Mouse (Mus musculus) gastrocnemius, adult 18-20 months (tissue): ENCODE results near the gene Polr2e. TPM values are rescaled to one million over a fixed set of nuclear protein-coding genes. Genes with fewer than 3 reads are reported as not detected.

Source experiments
- DNase-seq: peaks from one replicate; pipeline ENCODE4 v3.0.0; 2021; ENCODE audit warnings: low spot score
- total RNA-seq, 2 experiments: library from RNA; stranded (reverse); gene quantifications; 2 replicates each; pipeline ENCODE4 v1.2.3; 2021

The Polr2e gene
- total RNA-seq, 2 experiments from 2014 or later, result 44.3 to 46.2 TPM

DNA sequence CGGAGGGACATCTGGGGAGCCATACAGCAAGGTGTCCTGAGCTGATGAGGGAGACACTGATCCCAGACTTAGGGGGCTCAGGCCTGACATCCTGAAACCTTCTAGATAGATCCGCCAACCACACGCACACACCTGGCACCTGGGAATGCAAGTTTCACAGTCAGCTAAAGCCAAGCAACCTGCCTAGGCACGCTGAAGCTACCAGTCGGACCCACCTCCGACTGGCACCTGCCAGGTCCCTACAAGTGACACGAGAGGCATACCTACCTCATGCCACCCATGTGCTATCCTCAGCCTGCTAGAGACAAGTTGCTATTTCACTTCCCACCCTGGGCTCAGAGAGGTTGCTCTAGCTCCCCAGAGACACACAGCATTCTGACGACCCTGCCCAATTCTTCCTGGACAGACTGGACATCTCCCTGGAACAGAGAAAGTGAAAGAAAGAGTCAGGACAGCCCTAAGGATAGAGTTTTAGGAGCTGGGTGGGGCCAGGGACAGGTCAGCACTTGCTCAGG is 50.3 kb downstream of the Polr2e start:
- DNase-seq, result no peak

- DNase-seq, result no peak
Observed at GRCm38 (mm10) chr10:79988506-79989271, 50.9 kb downstream of the Polr2e start, which contains the start of gene Cnn2. TSS of gene Cnn2 (plus strand) at chr10:79988584.

- no peak for DNase-seq
Observed at GRCm38 (mm10) chr10:79987771-79988505, 51.7 kb downstream of the Polr2e start.

GRCm38 (mm10) chr10:79986963-79987362 is 52.6 kb downstream of the Polr2e start:
- DNase-seq, result peak; percentile 86

- peak; percentile 52 for DNase-seq
Observed at GRCm38 (mm10) chr10:79986232-79986878, 53.2 kb downstream of the Polr2e start.

Other genes starting within 250 kb of the Polr2e start
- gene Prss57, start 248.8 kb downstream of the Polr2e start, total RNA-seq, result not detected
- 10 to 100 TPM; 11.1 to 22.9 TPM for gene Palm, start 246.2 kb downstream of the Polr2e start, total RNA-seq
- gene Misp, start 218.8 kb downstream of the Polr2e start, total RNA-seq, result under 1 TPM in 1 of 2 experiments, not detected in 1; 0.40 TPM
- 10 to 100 TPM; 12.7 to 22.7 TPM for gene Ptbp1, start 185.4 kb downstream of the Polr2e start, total RNA-seq
- gene Prtn3, start 165.3 kb downstream of the Polr2e start, total RNA-seq, result not detected
- under 1 TPM; 0.11 to 0.17 TPM for gene Plppr3, start 165.2 kb downstream of the Polr2e start, total RNA-seq
- gene Elane, start 153.5 kb downstream of the Polr2e start, total RNA-seq, result not detected
- 100 to 1,000 TPM in 1 of 2 experiments, 10 to 100 TPM in 1; 46.0 to 111 TPM for gene Cfd, start 148.9 kb downstream of the Polr2e start, total RNA-seq
- 10 to 100 TPM; 31.2 to 32.8 TPM for gene Med16, start 130.9 kb downstream of the Polr2e start, total RNA-seq
- not detected for gene Gm26602, start 128.9 kb downstream of the Polr2e start, total RNA-seq
- gene Kiss1r, start 122.8 kb downstream of the Polr2e start, total RNA-seq, result under 1 TPM; 0.21 TPM
- 100 to 1,000 TPM; 114 to 115 TPM for gene R3hdm4, start 118.6 kb downstream of the Polr2e start, total RNA-seq
- 1 to 10 TPM; 1.5 to 1.7 TPM for gene Arid3a, start 112.8 kb downstream of the Polr2e start, total RNA-seq
- gene Wdr18, start 79.6 kb downstream of the Polr2e start, total RNA-seq, result 10 to 100 TPM; 21.0 to 22.9 TPM
- gene Grin3b, start 69.1 kb downstream of the Polr2e start, total RNA-seq, result under 1 TPM; 0.32 to 0.59 TPM
- gene Tmem259, start 55.5 kb downstream of the Polr2e start, total RNA-seq, result 10 to 100 TPM; 68.7 to 84.2 TPM
- 10 to 100 TPM in 1 of 2 experiments, 1 to 10 TPM in 1; 5.2 to 10.5 TPM for gene Cnn2, start 51.2 kb downstream of the Polr2e start, total RNA-seq
- gene Abca7, start 43.3 kb downstream of the Polr2e start, total RNA-seq, result 1 to 10 TPM; 6.6 to 7.6 TPM
- 1 to 10 TPM in 1 of 2 experiments, under 1 TPM in 1; 0.75 to 1.3 TPM for gene Arhgap45, start 23.1 kb downstream of the Polr2e start, total RNA-seq
- 100 to 1,000 TPM; 631 to 739 TPM for gene Gpx4, start 7.4 kb upstream of the Polr2e start, total RNA-seq
- 1 to 10 TPM; 5.4 to 5.9 TPM for gene Sbno2, start 65.8 kb upstream of the Polr2e start, total RNA-seq
- 100 to 1,000 TPM; 145 to 148 TPM for gene Stk11, start 76.0 kb upstream of the Polr2e start, total RNA-seq
- 100 to 1,000 TPM; 573 to 611 TPM for gene Atp5d, start 98.8 kb upstream of the Polr2e start, total RNA-seq
- gene Cbarp, start 101.0 kb upstream of the Polr2e start, total RNA-seq, result 1 to 10 TPM; 1.6 to 1.9 TPM
- 10 to 100 TPM; 40.6 to 47.9 TPM for gene Midn, start 108.5 kb upstream of the Polr2e start, total RNA-seq
- gene Cirbp, start 126.2 kb upstream of the Polr2e start, total RNA-seq, result 10 to 100 TPM; 28.9 to 37.5 TPM
- 1 to 10 TPM; 5.4 to 6.5 TPM for gene 1600002K03Rik, start 133.1 kb upstream of the Polr2e start, total RNA-seq
- gene Efna2, start 139.7 kb upstream of the Polr2e start, total RNA-seq, result under 1 TPM; 0.24 to 0.48 TPM
- gene Mum1, start 186.6 kb upstream of the Polr2e start, total RNA-seq, result 10 to 100 TPM; 13.8 to 13.9 TPM
- gene Ndufs7, start 209.3 kb upstream of the Polr2e start, total RNA-seq, result 100 to 1,000 TPM; 578 to 613 TPM
- gene Gamt, start 221.2 kb upstream of the Polr2e start, total RNA-seq, result 10 to 100 TPM; 27.4 to 28.7 TPM
- gene Dazap1, start 221.7 kb upstream of the Polr2e start, total RNA-seq, result 10 to 100 TPM; 34.2 to 38.8 TPM